ENCODE assay signal across 24 mouse cellular contexts in the genomic region with DNA sequence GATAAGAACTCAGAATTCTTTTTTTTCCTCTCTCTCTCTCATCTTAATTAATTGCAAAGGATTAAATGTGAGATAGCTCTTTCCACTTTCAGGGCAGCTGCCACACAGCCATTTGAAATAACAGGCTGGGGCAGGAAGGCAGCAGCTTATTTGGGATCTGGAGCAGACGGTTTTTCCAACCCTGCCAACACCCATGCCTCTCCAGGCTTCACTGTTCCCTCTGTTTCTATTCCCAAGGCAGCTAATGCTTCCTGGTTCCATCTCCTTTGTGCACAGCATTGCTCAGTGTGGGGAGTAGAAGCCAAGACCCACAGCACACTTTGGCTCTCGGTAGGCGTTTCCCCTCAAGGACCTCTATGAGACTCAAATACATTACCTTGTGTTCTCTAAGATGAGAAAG.
"Had no signal": no experiment of that assay in that cellular context is flagged by ENCODE, and none has a peak within 500 bp of the region (broad histone marks: within the 10 kb centered on the region; RNA-seq: fewer than 3 reads in every experiment).

No protein-coding gene starts in this region.

- H3K4me3 ChIP-seq: limb, embryonic 10.5 days; limb, embryonic 13.5 days; liver, embryonic 12.5 days; liver, embryonic 15.5 days; lung, embryonic 15.5 days; megakaryocyte, embryonic 14.5 days; midbrain, embryonic 10.5 days; midbrain, embryonic 13.5 days; myocyte; neural tube, embryonic 13.5 days had no signal

- ATAC-seq: liver, embryonic 12.5 days; midbrain, embryonic 13.5 days; midbrain, embryonic 16.5 days had no signal

- H3K36me3 ChIP-seq: limb, embryonic 10.5 days; limb, embryonic 13.5 days; liver, embryonic 12.5 days; liver, embryonic 15.5 days; lung, embryonic 15.5 days; midbrain, embryonic 10.5 days; midbrain, embryonic 13.5 days; neural tube, embryonic 13.5 days had no signal

- H3K27ac ChIP-seq: limb, embryonic 10.5 days; limb, embryonic 13.5 days; liver, embryonic 12.5 days; liver, embryonic 15.5 days; lung, embryonic 15.5 days; midbrain, embryonic 10.5 days; midbrain, embryonic 13.5 days; neural tube, embryonic 13.5 days had no signal

- H3K9ac ChIP-seq: limb, embryonic 13.5 days; liver, embryonic 12.5 days; liver, embryonic 15.5 days; lung, embryonic 15.5 days; midbrain, embryonic 13.5 days; neural tube, embryonic 13.5 days had no signal

- H3K9me3 ChIP-seq: limb, embryonic 10.5 days; liver, embryonic 12.5 days; liver, embryonic 15.5 days; lung, embryonic 15.5 days; midbrain, embryonic 13.5 days; neural tube, embryonic 13.5 days had no signal

- H3K4me2 ChIP-seq: limb, embryonic 13.5 days; liver, embryonic 12.5 days; liver, embryonic 15.5 days; lung, embryonic 15.5 days; midbrain, embryonic 13.5 days; neural tube, embryonic 13.5 days had no signal

- DNase-seq: kidney, adult 9 months; kidney, postnatal 14 days; kidney, postnatal 4 days; liver; lung, adult 18-20 months; lung, postnatal 10 days; lung, postnatal 36 days; retina, postnatal 1 day; right cerebral cortex, postnatal 25 days; spleen, adult 18-20 months; thymus, adult 2 months; thymus, postnatal 14 days; thymus, postnatal 4 days had no signal

- H3K4me1 ChIP-seq: limb, embryonic 10.5 days; limb, embryonic 13.5 days; liver, embryonic 12.5 days; liver, embryonic 15.5 days; lung, embryonic 15.5 days; megakaryocyte, embryonic 14.5 days; midbrain, embryonic 10.5 days; midbrain, embryonic 13.5 days; neural tube, embryonic 13.5 days had no signal

- H3K27me3 ChIP-seq: limb, embryonic 13.5 days; liver, embryonic 12.5 days; liver, embryonic 15.5 days; lung, embryonic 15.5 days; megakaryocyte, embryonic 14.5 days; midbrain, embryonic 13.5 days; neural tube, embryonic 13.5 days had no signal
